Mouse (Mus musculus) CH12.LX (cell line): ENCODE results near the gene Gpsm1. TPM values are rescaled to one million over a fixed set of nuclear protein-coding genes. Genes with fewer than 3 reads are reported as not detected.
A peak's percentile ranks its signal among the peaks of the same experiment; 100 is the strongest.

Source experiments
- DNase-seq: peaks from one replicate; pipeline ENCODE4 v3.0.0-alpha.2; 2013; ENCODE audit errors: extremely low read depth
- H3K27ac ChIP-seq: 2 replicates; pipeline ENCODE4 v1.5.1; 2012; ENCODE audit warnings: low read depth, mild to moderate bottlenecking, control low read depth, moderate library complexity; ENCODE audit not compliant: insufficient read depth
- H3K27me3 ChIP-seq: replicated peaks from 2 replicates; pipeline ENCODE3; 2012; ENCODE audit warnings: inconsistent platforms
- H3K36me3 ChIP-seq, 2 experiments: replicated peaks in 1 of 2; 2 replicates each; pipeline versions ENCODE3 to v1.6.1; 2012; ENCODE audit warnings: inconsistent platforms in 1 of 2, low read length in 1 of 2, mild to moderate bottlenecking in 1 of 2, mixed read lengths in 1 of 2, moderate library complexity in 1 of 2; ENCODE audit not compliant: control insufficient read depth in 1 of 2, insufficient read depth in 1 of 2
- H3K4me1 ChIP-seq, 2 experiments: 2 replicates each; pipeline ENCODE4 v1.6.1; 2012; ENCODE audit warnings: inconsistent platforms in 1 of 2, moderate library complexity in 1 of 2; ENCODE audit not compliant: insufficient read depth in 2 of 2, control insufficient read depth in 1 of 2
- H3K4me2 ChIP-seq: 2 replicates; pipeline ENCODE4 v1.6.1; 2012; ENCODE audit warnings: low read depth, mild to moderate bottlenecking, control low read depth; ENCODE audit not compliant: poor library complexity, insufficient read depth, severe bottlenecking
- H3K4me3 ChIP-seq, 3 experiments: fragments of 150-350 bp in 1 of 3; sonication (generic) in 1 of 3; replicated peaks in 1 of 3; 2 replicates each; pipeline versions ENCODE3 to v1.5.1; 2011 to 2012; ENCODE audit warnings: low read depth in 2 of 3, low read length in 2 of 3, mild to moderate bottlenecking in 2 of 3, moderate library complexity in 2 of 3, control low read depth in 1 of 3, improper control_type of control experiment in 1 of 3, inconsistent platforms in 1 of 3, mixed read lengths in 1 of 3; ENCODE audit not compliant: poor library complexity in 1 of 3
- H3K79me2 ChIP-seq: replicated peaks from 2 replicates; pipeline ENCODE4 v1.6.1; 2012; ENCODE audit warnings: mild to moderate bottlenecking, moderate library complexity; ENCODE audit not compliant: control insufficient read depth, poor library complexity, insufficient read depth, severe bottlenecking; ENCODE audit errors: extremely low read depth
- H3K9ac ChIP-seq: 2 replicates; pipeline ENCODE4 v1.6.1; 2012; ENCODE audit warnings: low read depth, mild to moderate bottlenecking, control low read depth, moderate library complexity; ENCODE audit not compliant: insufficient read depth
- H3K9me3 ChIP-seq: replicated peaks from 2 replicates; pipeline ENCODE3; 2012; ENCODE audit warnings: low read length, inconsistent platforms, mixed read lengths
- BHLHE40 ChIP-seq: IDR thresholded peaks from 2 replicates; pipeline ENCODE4 v1.6.1; 2011; ENCODE audit warnings: mild to moderate bottlenecking, low read depth, low read length, improper control_type of control experiment
- CHD2 ChIP-seq: IDR thresholded peaks from 2 replicates; pipeline ENCODE4 v1.6.1; 2011; ENCODE audit warnings: low read length, improper control_type of control experiment
- CTCF ChIP-seq, 2 experiments: IDR thresholded peaks in 1 of 2; conservative IDR thresholded peaks in 1 of 2; 2 replicates each; pipeline ENCODE4 v1.5.1; 2011 to 2012; ENCODE audit warnings: low read depth in 2 of 2, low read length in 2 of 2, improper control_type of control experiment in 1 of 2, inconsistent platforms in 1 of 2, mild to moderate bottlenecking in 1 of 2, moderate library complexity in 1 of 2
- E2F4 ChIP-seq: IDR thresholded peaks from 2 replicates; pipeline ENCODE4 v1.6.1; 2011; ENCODE audit warnings: low read depth, low read length, improper control_type of control experiment; ENCODE audit not compliant: insufficient replicate concordance
- GABPA ChIP-seq: IDR thresholded peaks from 2 replicates; pipeline ENCODE4 v1.6.1; 2012; ENCODE audit warnings: low read depth, low read length, improper control_type of control experiment, inconsistent platforms; ENCODE audit not compliant: insufficient replicate concordance
- IRF4 ChIP-seq: IDR thresholded peaks from 2 replicates; pipeline ENCODE4 v1.6.1; 2014; ENCODE audit warnings: low read depth, mild to moderate bottlenecking, inconsistent platforms, low read length, improper control_type of control experiment
- JUND ChIP-seq: conservative IDR thresholded peaks from 2 replicates; pipeline ENCODE4 v1.6.1; 2011; ENCODE audit warnings: low read depth, low read length, improper control_type of control experiment
- KAT2A ChIP-seq: IDR thresholded peaks from 2 replicates; pipeline ENCODE4 v1.6.1; 2012; ENCODE audit warnings: low read length, improper control_type of control experiment, inconsistent platforms; ENCODE audit not compliant: insufficient replicate concordance
- MAFK ChIP-seq: IDR thresholded peaks from 2 replicates; pipeline ENCODE4 v1.6.1; 2011; ENCODE audit warnings: low read length, improper control_type of control experiment; ENCODE audit not compliant: insufficient replicate concordance
- MAX ChIP-seq: IDR thresholded peaks from 2 replicates; pipeline ENCODE4 v1.6.1; 2011; ENCODE audit warnings: low read length, improper control_type of control experiment
- MAZ ChIP-seq: IDR thresholded peaks from 2 replicates; pipeline ENCODE4 v1.6.1; 2012; ENCODE audit warnings: low read depth, mild to moderate bottlenecking, inconsistent platforms, low read length, improper control_type of control experiment, moderate library complexity
- MEF2A ChIP-seq: IDR thresholded peaks from 2 replicates; pipeline ENCODE4 v1.6.1; 2014; ENCODE audit warnings: low read depth, mild to moderate bottlenecking, inconsistent platforms, low read length, improper control_type of control experiment, borderline replicate concordance
- MXI1 ChIP-seq: IDR thresholded peaks from 2 replicates; pipeline ENCODE4 v1.6.1; 2011; ENCODE audit warnings: mild to moderate bottlenecking, low read depth, low read length, improper control_type of control experiment
- MYC ChIP-seq: IDR thresholded peaks from 2 replicates; pipeline ENCODE4 v1.6.1; 2011; ENCODE audit warnings: low read depth, mild to moderate bottlenecking, improper control_type of control experiment, low read length
- NELFE ChIP-seq: IDR thresholded peaks from 2 replicates; pipeline ENCODE4 v1.6.1; 2011; ENCODE audit warnings: low read depth, low read length, improper control_type of control experiment
- NRF1 ChIP-seq: IDR thresholded peaks from 2 replicates; pipeline ENCODE4 v1.6.1; 2014; ENCODE audit warnings: low read depth, mild to moderate bottlenecking, inconsistent platforms, low read length, improper control_type of control experiment, moderate library complexity
- POLR2AphosphoS2 ChIP-seq: IDR thresholded peaks from 2 replicates; pipeline ENCODE4 v1.6.1; 2011; ENCODE audit warnings: low read depth, low read length, improper control_type of control experiment
- RAD21 ChIP-seq: IDR thresholded peaks from 2 replicates; pipeline ENCODE4 v1.6.1; 2011; ENCODE audit warnings: low read depth, mild to moderate bottlenecking, low read length, improper control_type of control experiment, moderate library complexity
- RCOR1 ChIP-seq: conservative IDR thresholded peaks from 2 replicates; pipeline ENCODE4 v1.6.1; 2012; ENCODE audit warnings: low read depth, mild to moderate bottlenecking, inconsistent platforms, low read length, improper control_type of control experiment
- SIN3A ChIP-seq: IDR thresholded peaks from 2 replicates; pipeline ENCODE4 v1.6.1; 2012; ENCODE audit warnings: low read length, improper control_type of control experiment, inconsistent platforms
- SMC3 ChIP-seq: IDR thresholded peaks from 2 replicates; pipeline ENCODE4 v1.6.1; 2011; ENCODE audit warnings: low read depth, low read length, improper control_type of control experiment
- TBP ChIP-seq: conservative IDR thresholded peaks from 2 replicates; pipeline ENCODE4 v1.6.1; 2011; ENCODE audit warnings: low read depth, low read length, improper control_type of control experiment
- TCF12 ChIP-seq: IDR thresholded peaks from 2 replicates; pipeline ENCODE4 v1.6.1; 2014; ENCODE audit warnings: low read depth, mild to moderate bottlenecking, inconsistent platforms, low read length, improper control_type of control experiment
- UBTF ChIP-seq: IDR thresholded peaks from 2 replicates; pipeline ENCODE4 v1.6.1; 2012; ENCODE audit warnings: low read depth, mild to moderate bottlenecking, inconsistent platforms, low read length, improper control_type of control experiment, moderate library complexity
- USF1 ChIP-seq: IDR thresholded peaks from 2 replicates; pipeline ENCODE4 v1.6.1; 2014; ENCODE audit warnings: low read depth, mild to moderate bottlenecking, inconsistent platforms, low read length, improper control_type of control experiment
- ZC3H11A ChIP-seq: IDR thresholded peaks from 2 replicates; pipeline ENCODE4 v1.6.1; 2012; ENCODE audit warnings: low read depth, mild to moderate bottlenecking, inconsistent platforms, low read length, improper control_type of control experiment
- ZKSCAN1 ChIP-seq: IDR thresholded peaks from 2 replicates; pipeline ENCODE4 v1.6.1; 2012; ENCODE audit warnings: low read depth, inconsistent platforms, low read length, improper control_type of control experiment, borderline replicate concordance
- ZMIZ1 ChIP-seq: IDR thresholded peaks from 2 replicates; pipeline ENCODE4 v1.6.1; 2012; ENCODE audit warnings: low read depth, mild to moderate bottlenecking, inconsistent platforms, low read length, improper control_type of control experiment
- ZNF384 ChIP-seq: IDR thresholded peaks from 2 replicates; pipeline ENCODE4 v1.6.1; 2012; ENCODE audit warnings: low read depth, low read length, improper control_type of control experiment, inconsistent platforms
- dilution Hi-C: fragments of 300-500 bp; cut with MboI; formaldehyde crosslinking; loops from 2 replicates; pipeline ENCODE4 v1.14.3; 2020; ENCODE audit warnings: low sequenced_read_pairs; ENCODE audit not compliant: extremely low pct_unique_long_range_greater_than_20kb, extremely low pct_ligation_motif_present
- in situ Hi-C: fragments of 300-500 bp; cut with MboI; formaldehyde crosslinking; loops from 3 replicates; pipeline ENCODE4 v1.14.3; 2019; ENCODE audit warnings: low sequenced_read_pairs, low pct_ligation_motif_present, low pct_unique_long_range_greater_than_20kb, mixed read lengths
- polyA plus RNA-seq: library from polyadenylated mRNA; unstranded; fragments of >175 nt; gene quantifications from 2 replicates; pipeline ENCODE4 v1.2.1, GENCODE M21; 2012; ENCODE audit warnings: low read depth; ENCODE audit not compliant: insufficient read length
- total RNA-seq, 2 experiments: library from RNA; depleted of rRNA; stranded (reverse); fragments of 300-350 nt in 1 of 2; fragments of >200 nt in 1 of 2; gene quantifications; 2 replicates each; pipeline ENCODE4 v1.2.3; 2012 to 2014

The Gpsm1 gene
- total and polyA plus RNA-seq, 3 experiments: 3.2 to 8.1 (median 3.6) TPM

GRCm38 (mm10) chr2:26325386-26326181 is 10.3 kb downstream of the Gpsm1 start:
- no peaks in the 10 kb centered on the region for H3K9me3 ChIP-seq
- TF ChIP-seq SMC3 (peak; percentile 82), NELFE (no peak), USF1 (no peak), MAZ (no peak), ZNF384 (no peak), ZKSCAN1 (no peak), TBP (no peak), GABPA (no peak), POLR2AphosphoS2 (no peak), MYC (0 out of 2 replicates have a peak, but pooled peaks have one; percentile 57), RAD21 (peak; percentile 86), KAT2A (no peak), JUND (no peak), MAFK (no peak), CTCF (conservative IDR thresholded peaks at IDR 0.05 in 1 of 2, IDR thresholded peaks at IDR 0.05 in 1 of 2; ENCODE audit: low read depth in 2 of 2, low read length in 2 of 2) (peak; percentile 91 to 92), ZC3H11A (peak; percentile 19; the same call in 1 of the 2 replicates), MEF2A (no peak), TCF12 (no peak), IRF4 (no peak)
- H3K27me3 ChIP-seq: peaks cover 15% of the 10 kb centered on the region
- H3K79me2 ChIP-seq: no peaks in the 10 kb centered on the region
- H3K4me2 ChIP-seq: no peak overlapping the region
- peaks cover 3 to 40% of the 10 kb centered on the region in 2 experiments for H3K4me1 ChIP-seq
- dilution Hi-C loops: no loop called here
- in situ Hi-C loops: loop anchor here (5.0 kb wide), 1 partner anchor 237 kb away; no protein-coding TSS in a partner anchor
- peaks cover 0 to 2% of the 10 kb centered on the region in 2 experiments for H3K36me3 ChIP-seq
- DNase-seq: peak; percentile 82
- H3K4me3 ChIP-seq: no peak overlapping the region
- no peak overlapping the region for H3K9ac ChIP-seq
- H3K27ac ChIP-seq: no peak overlapping the region

- peak; percentile 91 for DNase-seq
- Histone ChIP-seq H3K27ac (no peak overlapping the region), H3K79me2 (no peaks in the 10 kb centered on the region), H3K4me2 (no peak overlapping the region), H3K4me3 (no peak overlapping the region), H3K9ac (no peak overlapping the region), H3K4me1 (peaks cover 3 to 51% of the 10 kb centered on the region in 2 experiments), H3K9me3 (no peaks in the 10 kb centered on the region), H3K36me3 (peaks cover 0 to 2% of the 10 kb centered on the region in 2 experiments), H3K27me3 (peaks cover 2% of the 10 kb centered on the region)
- in situ Hi-C loops: loop anchor here (5.0 kb wide), 1 partner anchor 234 kb away; no protein-coding TSS in a partner anchor
- dilution Hi-C loops: no loop called here
- TF ChIP-seq RCOR1: no peak
- TF ChIP-seq POLR2AphosphoS2: no peak
- no peak for TF ChIP-seq GABPA
- peak; percentile 56; the same call in 1 of the 2 replicates for TF ChIP-seq MYC
- TF ChIP-seq NELFE: no peak
- TF ChIP-seq ZC3H11A: no peak
- peak; percentile 37; the same call in 1 of the 2 replicates for TF ChIP-seq ZNF384
- no peak for TF ChIP-seq BHLHE40
- TF ChIP-seq ZMIZ1: no peak
- no peak for TF ChIP-seq MAZ
- no peak for TF ChIP-seq UBTF
- no peak for TF ChIP-seq NRF1
- TF ChIP-seq TCF12: peak; percentile 17; the same call in 1 of the 2 replicates
- 0 out of 2 replicates have a peak, but pooled peaks have one; percentile 53 for TF ChIP-seq TBP
- no peak for TF ChIP-seq E2F4
- 0 out of 2 replicates have a peak, but pooled peaks have one; percentile 42 for TF ChIP-seq SIN3A
- no peak for TF ChIP-seq CHD2
- no peak for TF ChIP-seq USF1
- peak; percentile 32 for TF ChIP-seq MXI1
- TF ChIP-seq MAX: peak; percentile 59
Observed at GRCm38 (mm10) chr2:26327852-26328251, 12.5 kb downstream of the Gpsm1 start.
